Mouse (Mus musculus) olfactory bulb, adult 2 months (tissue): ENCODE measurements around the gene Olfr2. TPM values are rescaled to one million over a fixed set of nuclear protein-coding genes. Genes with fewer than 3 reads are reported as not detected.

Experiments
- H3K27ac ChIP-seq: fragments of 200-500 bp; 2 replicates; pipeline ENCODE4 v1.5.1; 2012; ENCODE audit warnings: low read depth, low read length; ENCODE audit not compliant: insufficient read depth
- H3K4me1 ChIP-seq: fragments of 200-500 bp; 2 replicates; pipeline ENCODE4 v1.6.1; 2012; ENCODE audit warnings: low read length; ENCODE audit not compliant: control insufficient read depth, insufficient read depth
- H3K4me3 ChIP-seq: fragments of 200-500 bp; 2 replicates; pipeline ENCODE4 v1.5.1; 2012; ENCODE audit warnings: mild to moderate bottlenecking, low read depth, low read length, moderate library complexity; ENCODE audit not compliant: insufficient read depth
- CTCF ChIP-seq: fragments of 200-500 bp; IDR thresholded peaks from 2 replicates; pipeline ENCODE4 v1.5.1; 2012; ENCODE audit warnings: low read depth, mild to moderate bottlenecking, low read length, moderate library complexity; ENCODE audit not compliant: insufficient read depth
- POLR2A ChIP-seq: fragments of 200-500 bp; IDR thresholded peaks from 2 replicates; pipeline ENCODE4 v1.6.1; 2012; ENCODE audit warnings: mild to moderate bottlenecking, low read depth, low read length, moderate library complexity; ENCODE audit not compliant: insufficient read depth
- WGBS: fragments of 180-500 bp; shearing (Covaris S2); methylation state at CpG from one replicate; pipeline ENCODE4 v1.1.7; 2018; 5-methylcytosine and 5-hydroxymethylcytosine counted together
- polyA plus RNA-seq: library from polyadenylated mRNA; stranded (reverse); fragments of >200 nt; gene quantifications from 2 replicates; pipeline ENCODE4 v1.2.4, GENCODE M21; 2012; ENCODE audit warnings: low replicate concordance; ENCODE audit not compliant: missing spikeins, insufficient read depth, insufficient read length

The Olfr2 gene
- not detected in 2 replicates for polyA plus RNA-seq

- Histone ChIP-seq H3K4me1 (no peaks in the 10 kb centered on the region), H3K4me3 (no peak within 1 kb of the TSS), H3K27ac (no peak within 1 kb of the TSS)
- no peak for TF ChIP-seq POLR2A
- TF ChIP-seq CTCF: no peak
- WGBS: 43% methylated on average over 1 of the region's 1 CpGs
These were observed at the start of gene Olfr2 for GRCm38 (mm10) chr7:107005972-107006371. TSS of gene Olfr2 (minus strand) at chr7:107006072.

- 44% methylated on average over 3 of the region's 3 CpGs for WGBS
- TF ChIP-seq POLR2A: no peak
- TF ChIP-seq CTCF: no peak
- Histone ChIP-seq H3K4me1 (no peaks in the 10 kb centered on the region), H3K27ac (no peak overlapping the region), H3K4me3 (no peak overlapping the region)
These were observed 41.7 kb upstream of the Olfr2 start for GRCm38 (mm10) chr7:107047578-107047977.

GRCm38 (mm10) chr7:107045833-107046232, 40.0 kb upstream of the Olfr2 start:
- no peak overlapping the region for H3K27ac ChIP-seq
- H3K4me1 ChIP-seq: no peaks in the 10 kb centered on the region
- TF ChIP-seq POLR2A: no peak
- TF ChIP-seq CTCF: no peak
- WGBS: 2% methylated on average over 5 of the region's 5 CpGs
- H3K4me3 ChIP-seq: no peak overlapping the region

- Histone ChIP-seq H3K27ac (no peak overlapping the region), H3K4me1 (no peaks in the 10 kb centered on the region), H3K4me3 (no peak overlapping the region)
- WGBS: 85% methylated on average over 1 of the region's 1 CpGs
- TF ChIP-seq CTCF: no peak
- TF ChIP-seq POLR2A: no peak
These were observed 38.5 kb upstream of the Olfr2 start for GRCm38 (mm10) chr7:107044407-107044806.

- Histone ChIP-seq H3K4me1 (no peaks in the 10 kb centered on the region), H3K4me3 (no peak overlapping the region), H3K27ac (no peak overlapping the region)
- 86% methylated on average over 3 of the region's 3 CpGs for WGBS
- no peak for TF ChIP-seq CTCF
- TF ChIP-seq POLR2A: no peak
These were observed 37.3 kb upstream of the Olfr2 start for GRCm38 (mm10) chr7:107043136-107043535.

- Histone ChIP-seq H3K4me1 (no peaks in the 10 kb centered on the region), H3K4me3 (no peak overlapping the region), H3K27ac (no peak overlapping the region)
- TF ChIP-seq POLR2A (no peak), CTCF (no peak)
- WGBS: 69% methylated on average over 2 of the region's 2 CpGs
These were observed 34.2 kb upstream of the Olfr2 start for GRCm38 (mm10) chr7:107039934-107040563.

GRCm38 (mm10) chr7:107030874-107031273, 25.0 kb upstream of the Olfr2 start, which contains the start of gene Olfr713:
TSS of gene Olfr713 (plus strand) at chr7:107031174.
- TF ChIP-seq POLR2A: no peak
- no peak for TF ChIP-seq CTCF
- no peaks in the 10 kb centered on the region for H3K4me1 ChIP-seq
- H3K4me3 ChIP-seq: no peak within 1 kb of the TSS
- WGBS: 95% methylated on average over 1 of the region's 1 CpGs
- no peak within 1 kb of the TSS for H3K27ac ChIP-seq

GRCm38 (mm10) chr7:107004169-107004568, 1.7 kb downstream of the Olfr2 start:
- H3K4me1 ChIP-seq: no peaks in the 10 kb centered on the region
- TF ChIP-seq POLR2A (no peak), CTCF (no peak)
- WGBS: 58% methylated on average over 3 of the region's 3 CpGs
- no peak overlapping the region for H3K27ac ChIP-seq
- no peak overlapping the region for H3K4me3 ChIP-seq

- H3K4me1 ChIP-seq: no peaks in the 10 kb centered on the region
- no peak overlapping the region for H3K4me3 ChIP-seq
- WGBS: 89% methylated on average over 7 of the region's 7 CpGs
- H3K27ac ChIP-seq: no peak overlapping the region
- TF ChIP-seq POLR2A (no peak), CTCF (no peak)
These were observed 5.1 kb downstream of the Olfr2 start for GRCm38 (mm10) chr7:107000798-107001197.

- 96% methylated on average over 3 of the region's 3 CpGs for WGBS
- no peaks in the 10 kb centered on the region for H3K4me1 ChIP-seq
- no peak overlapping the region for H3K27ac ChIP-seq
- no peak overlapping the region for H3K4me3 ChIP-seq
- TF ChIP-seq CTCF (no peak), POLR2A (no peak)
These were observed 20.6 kb downstream of the Olfr2 start for GRCm38 (mm10) chr7:106985236-106985635.
